Mouse (Mus musculus) limb, embryonic 12.5 days (tissue): Measurements from ENCODE around the gene Fstl5. TPM values are rescaled to one million over a fixed set of nuclear protein-coding genes. Genes with fewer than 3 reads are reported as not detected.

ENCODE experiments used
- ATAC-seq: fragments of 200-750 bp; cut with Nextera tagmentation; 2 replicates; pipeline ENCODE4 v1.8.0; 2017; ENCODE audit warnings: low read depth, moderate TSS enrichment; ENCODE audit not compliant: insufficient number of reproducible peaks, insufficient read depth, low FRiP score, low TSS enrichment
- H3K27ac ChIP-seq: fragments of 300-500 bp; sonication (generic); 2 replicates; pipeline ENCODE4 v1.5.1; 2016; ENCODE audit warnings: mild to moderate bottlenecking, moderate library complexity
- H3K27me3 ChIP-seq: fragments of 300-500 bp; sonication (generic); 2 replicates; pipeline ENCODE4 v1.6.1; 2016; ENCODE audit warnings: mild to moderate bottlenecking, moderate library complexity
- H3K36me3 ChIP-seq: fragments of 300-500 bp; sonication (generic); 2 replicates; pipeline ENCODE4 v1.6.1; 2016; ENCODE audit warnings: mild to moderate bottlenecking, moderate library complexity
- H3K4me1 ChIP-seq: fragments of 300-500 bp; sonication (generic); replicated peaks from 2 replicates; pipeline ENCODE4 v1.6.1; 2016
- H3K4me2 ChIP-seq: fragments of 300-500 bp; sonication (generic); 2 replicates; pipeline ENCODE4 v1.6.1; 2016; ENCODE audit warnings: mild to moderate bottlenecking, moderate library complexity
- H3K4me3 ChIP-seq: fragments of 300-500 bp; sonication (generic); replicated peaks from 2 replicates; pipeline ENCODE4 v1.5.1; 2016; ENCODE audit warnings: mild to moderate bottlenecking
- H3K9ac ChIP-seq: fragments of 300-500 bp; sonication (generic); replicated peaks from 2 replicates; pipeline ENCODE4 v1.6.1; 2016; ENCODE audit warnings: mild to moderate bottlenecking, moderate library complexity
- H3K9me3 ChIP-seq: fragments of 300-500 bp; sonication (generic); 2 replicates; pipeline ENCODE4 v1.6.1; 2016; ENCODE audit warnings: mild to moderate bottlenecking, moderate library complexity
- WGBS: fragments of 180-500 bp; shearing (Covaris S2); methylation state at CpG from one replicate; pipeline ENCODE4 v1.1.7; 2016; 5-methylcytosine and 5-hydroxymethylcytosine counted together
- polyA plus RNA-seq: library from polyadenylated mRNA; unstranded; fragments of >200 nt; fragmentation: Nextera tagmentation; extraction: Ambion mirVana; gene quantifications from 2 replicates; pipeline ENCODE4 v1.2.1, GENCODE M21; 2016

Gene Fstl5
- polyA plus RNA-seq, 1 experiment from 2014 or later = 0.33 TPM

DNA sequence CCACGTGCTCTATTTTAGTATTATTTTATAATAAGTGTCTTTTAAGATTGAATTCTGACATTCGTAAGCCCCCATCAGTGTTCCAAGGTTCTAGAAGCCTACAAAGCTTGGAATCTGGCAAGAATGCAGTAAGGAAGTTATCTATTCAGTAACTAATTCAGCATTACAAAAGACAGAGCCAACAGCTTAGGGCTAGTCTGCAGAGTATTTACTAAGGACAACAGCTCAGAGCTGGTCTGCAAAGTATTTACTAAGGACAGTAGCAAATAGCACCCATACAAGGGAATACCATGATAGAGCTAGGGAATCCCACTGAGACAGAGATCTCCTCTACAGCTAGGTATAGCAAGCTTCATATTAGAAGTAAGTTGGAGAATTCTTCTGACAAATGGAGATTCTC is 665.2 kb downstream of the Fstl5 start:
- WGBS = 81% methylated on average over 2 of the region's 2 CpGs
- Histone ChIP-seq H3K27me3 (no peaks in the 10 kb centered on the region), H3K4me3 (no peak overlapping the region), H3K9me3 (no peaks in the 10 kb centered on the region), H3K4me2 (no peak overlapping the region), H3K9ac (no peak overlapping the region), H3K36me3 (no peaks in the 10 kb centered on the region), H3K27ac (no peak overlapping the region), H3K4me1 (no peaks in the 10 kb centered on the region)
- ATAC-seq = no peak

Other genes with a start within 250 kb of the Fstl5 start
- gene Golim4, start 117.3 kb upstream of the Fstl5 start, polyA plus RNA-seq = 52.7 and 56.8 TPM in 2 replicates